9 mouse cellular contexts compared by ENCODE assay signal in the genomic region with DNA sequence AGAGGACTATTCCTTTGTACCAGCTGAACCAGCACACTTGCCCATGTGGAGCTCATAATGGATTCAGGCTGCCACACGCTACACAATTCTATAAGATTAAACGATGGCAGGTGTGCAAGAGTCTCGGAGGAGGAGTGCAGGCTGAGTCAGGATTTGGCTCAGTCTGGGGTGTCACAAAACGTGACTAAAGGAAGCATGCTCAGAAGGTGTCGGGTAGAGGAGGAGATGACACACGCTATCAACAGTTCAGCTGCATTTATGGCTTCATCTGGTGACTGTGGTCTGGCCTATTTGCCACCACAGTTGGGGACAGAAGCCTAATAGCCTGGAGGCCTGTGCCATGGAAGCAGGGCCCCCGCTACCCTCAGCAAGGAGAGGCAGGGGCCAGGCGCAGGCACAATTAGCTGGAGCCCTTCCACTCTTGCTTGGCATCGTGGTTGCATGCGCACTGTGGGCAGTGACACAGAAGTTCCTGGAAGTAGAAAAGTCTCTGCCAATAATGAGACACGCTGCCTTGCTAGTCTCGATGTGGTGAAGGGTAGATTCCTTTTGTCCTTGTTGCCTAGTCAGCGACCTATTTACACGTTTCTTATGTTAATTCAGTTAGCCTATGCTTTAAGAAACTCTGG. TPM values are rescaled to one million over a fixed set of nuclear protein-coding genes. Genes with fewer than 3 reads are reported as not detected.
DNase-seq lines count a peak whose midpoint lies in the region; ATAC-seq and TF ChIP-seq lines count a peak whose summit lies in the region.
"Had no signal": no experiment of that assay in that cellular context is flagged by ENCODE, and none has a peak within 500 bp of the region (broad histone marks: within the 10 kb centered on the region; RNA-seq: fewer than 3 reads in every experiment).

No protein-coding gene starts in this region.

- no peaks in the 10 kb centered on the region for H3K9me3 ChIP-seq in intestine, embryonic 14.5 days (ENCODE audit: control insufficient read depth, low read length)

- peak; percentile 37 for DNase-seq in gastrocnemius, adult 2 months
- no peak for DNase-seq in gastrocnemius, postnatal 36 days
- peak; percentile 36 for DNase-seq in thymus, postnatal 0 days (ENCODE audit: low spot score)
- DNase-seq in thymus, postnatal 36 days, result no peak
- DNase-seq in intestine, embryonic 14.5 days (ENCODE audit: low spot score), result no peak
- DNase-seq in telencephalon, adult 2 months (ENCODE audit: low read depth, low spot score), result peak; percentile 58
- DNase-seq in B cell, adult 2 months, result no peak
- no peak for DNase-seq in lung, postnatal 4 days
- DNase-seq: cerebellum, adult 18-20 months had no signal

- peak overlapping the region; percentile 53 for H3K27ac ChIP-seq in gastrocnemius, adult 2 months
- peak overlapping the region; percentile 54; the same call in 1 of the 2 replicates for H3K27ac ChIP-seq in intestine, embryonic 14.5 days (ENCODE audit: low read depth)

- intact Hi-C loops in gastrocnemius, adult 2 months (cut with DNase I), result no loop called here
- intact Hi-C loops in gastrocnemius, postnatal 36 days (cut with DNase I), result no loop called here

- no peak for TF ChIP-seq CTCF in gastrocnemius, adult 2 months (IDR thresholded peaks at IDR 0.05)

- ATAC-seq in intestine, embryonic 14.5 days (replicated peaks; ENCODE audit: low FRiP score, low TSS enrichment, low read depth), result no peak

- H3K36me3 ChIP-seq in intestine, embryonic 14.5 days (ENCODE audit: control insufficient read depth, insufficient read depth, low read length), result no peaks in the 10 kb centered on the region

- 0 out of 2 replicates have a peak, but pooled peaks cover 8% of the 10 kb centered on the region for H3K4me1 ChIP-seq in intestine, embryonic 14.5 days (replicated peaks; ENCODE audit: control insufficient read depth, insufficient read depth, low read length)

- no peak overlapping the region for H3K4me3 ChIP-seq in gastrocnemius, adult 2 months
- no peak overlapping the region for H3K4me3 ChIP-seq in intestine, embryonic 14.5 days (ENCODE audit: low read depth, low read length)

- WGBS in intestine, embryonic 14.5 days, result 72% methylated on average over 14 of the region's 14 CpGs

- no peak overlapping the region for H3K4me2 ChIP-seq in intestine, embryonic 14.5 days (ENCODE audit: low read length)

- H3K9ac ChIP-seq in intestine, embryonic 14.5 days (ENCODE audit: low read length), result no peak overlapping the region

- H3K27me3 ChIP-seq in intestine, embryonic 14.5 days (replicated peaks; ENCODE audit: control insufficient read depth, insufficient read depth, low read length), result no peaks in the 10 kb centered on the region

RNA-seq across cellular contexts. Expression of a gene that starts 20.6 kb away (rescaled TPM):
- total RNA-seq in gastrocnemius, adult 2 months (2021), result 1 to 10 TPM in 1 of 2 experiments, under 1 TPM in 1; 0.46 to 1.2 TPM
- total RNA-seq in gastrocnemius, postnatal 36 days (2021), result 1 to 10 TPM in 1 of 2 experiments, under 1 TPM in 1; 0.76 to 1.1 TPM
- polyA plus RNA-seq in thymus, postnatal 0 days (2015; fragmentation: Nextera tagmentation; extraction: Ambion mirVana), result 14.3 and 15.4 TPM in 2 replicates
- 1.7 and 2.4 TPM in 2 replicates for polyA plus RNA-seq in intestine, embryonic 14.5 days (2014; fragmentation: Nextera tagmentation; extraction: Ambion mirVana)

Comparison
In these comparisons a context has a peak if more than half of its experiments do, and no peak if none do; other contexts are left out.
1. DNase-seq: peak in gastrocnemius, adult 2 months (single experiment), thymus, postnatal 0 days (single experiment) and telencephalon, adult 2 months (single experiment); none in gastrocnemius, postnatal 36 days (0 of 2), thymus, postnatal 36 days (0 of 2), intestine, embryonic 14.5 days (single experiment), B cell, adult 2 months (0 of 2) and lung, postnatal 4 days (0 of 2).